Mouse (Mus musculus) heart, embryonic 11.5 days (tissue): ENCODE data around the gene Mmd. TPM values are rescaled to one million over a fixed set of nuclear protein-coding genes. Genes with fewer than 3 reads are reported as not detected.

Experiments used
- ATAC-seq: fragments of 200-750 bp; cut with Nextera tagmentation; replicated peaks from 2 replicates; pipeline ENCODE4 v1.8.0; 2017; ENCODE audit warnings: moderate library complexity; ENCODE audit not compliant: insufficient number of reproducible peaks, low FRiP score, low TSS enrichment
- H3K27ac ChIP-seq: fragments of 300-500 bp; sonication (generic); 2 replicates; pipeline ENCODE4 v1.5.1; 2014; ENCODE audit warnings: mild to moderate bottlenecking, low read depth, low read length
- H3K27me3 ChIP-seq: fragments of 300-500 bp; sonication (generic); 2 replicates; pipeline ENCODE4 v1.6.1; 2014; ENCODE audit warnings: mild to moderate bottlenecking, low read length, mixed read lengths; ENCODE audit not compliant: control insufficient read depth, insufficient read depth
- H3K36me3 ChIP-seq: fragments of 300-500 bp; sonication (generic); 2 replicates; pipeline ENCODE4 v1.6.1; 2014; ENCODE audit warnings: mild to moderate bottlenecking, low read length, moderate library complexity, mixed read lengths; ENCODE audit not compliant: control insufficient read depth, insufficient read depth
- H3K4me1 ChIP-seq: fragments of 300-500 bp; sonication (generic); 2 replicates; pipeline ENCODE4 v1.6.1; 2014; ENCODE audit warnings: low read length; ENCODE audit not compliant: control insufficient read depth, insufficient read depth
- H3K4me2 ChIP-seq: fragments of 300-500 bp; sonication (generic); 2 replicates; pipeline ENCODE4 v1.6.1; 2014; ENCODE audit warnings: mild to moderate bottlenecking, moderate library complexity
- H3K4me3 ChIP-seq: fragments of 300-500 bp; sonication (generic); 2 replicates; pipeline ENCODE4 v1.5.1; 2014; ENCODE audit warnings: low read depth, low read length
- H3K9ac ChIP-seq: fragments of 300-500 bp; sonication (generic); 2 replicates; pipeline ENCODE4 v1.6.1; 2014; ENCODE audit warnings: mild to moderate bottlenecking, low read depth, low read length, moderate library complexity
- H3K9me3 ChIP-seq: fragments of 300-500 bp; sonication (generic); replicated peaks from 2 replicates; pipeline ENCODE4 v1.6.1; 2016; ENCODE audit warnings: low read length; ENCODE audit not compliant: control insufficient read depth
- WGBS: fragments of 180-500 bp; shearing (Covaris S2); extraction: QIAGEN DNeasy Blood & Tissue Kit; methylation state at CpG from one replicate; pipeline ENCODE4 v1.1.7; 2014; ENCODE audit not compliant: insufficient replicate concordance; 5-methylcytosine and 5-hydroxymethylcytosine counted together
- polyA plus RNA-seq: library from polyadenylated mRNA; unstranded; fragments of >200 nt; fragmentation: Nextera tagmentation; extraction: Ambion mirVana; gene quantifications from 2 replicates; pipeline ENCODE4 v1.2.1, GENCODE M21; 2014

Gene Mmd
- polyA plus RNA-seq, 1 experiment from 2014 or later: 76.1 TPM

GRCm38 (mm10) chr11:90283601-90284000 lies 34.3 kb downstream of the Mmd start:
- H3K27me3 ChIP-seq: no peaks in the 10 kb centered on the region
- no peak for ATAC-seq

GRCm38 (mm10) chr11:90284079-90284478 lies 34.8 kb downstream of the Mmd start:
- H3K27ac ChIP-seq: no peak overlapping the region

More at GRCm38 (mm10) chr11:90283601-90284000, 34.3 kb downstream of the Mmd start:
- Histone ChIP-seq H3K36me3 (no peaks in the 10 kb centered on the region), H3K4me1 (no peaks in the 10 kb centered on the region), H3K9ac (no peak overlapping the region), H3K9me3 (no peaks in the 10 kb centered on the region), H3K4me3 (no peak overlapping the region), H3K27ac (no peak overlapping the region), H3K4me2 (no peak overlapping the region)
- 68% methylated on average over 6 of the region's 6 CpGs for WGBS

GRCm38 (mm10) chr11:90284623-90285022 lies 35.4 kb downstream of the Mmd start:
- Histone ChIP-seq H3K4me3 (no peak overlapping the region), H3K27me3 (no peaks in the 10 kb centered on the region), H3K4me1 (no peaks in the 10 kb centered on the region), H3K9me3 (no peaks in the 10 kb centered on the region), H3K27ac (no peak overlapping the region), H3K36me3 (no peaks in the 10 kb centered on the region), H3K9ac (no peak overlapping the region), H3K4me2 (no peak overlapping the region)
- ATAC-seq: no peak
- WGBS: 54% methylated on average over 4 of the region's 4 CpGs

More at GRCm38 (mm10) chr11:90284079-90284478, 34.8 kb downstream of the Mmd start:
- Histone ChIP-seq H3K36me3 (no peaks in the 10 kb centered on the region), H3K4me3 (no peak overlapping the region), H3K27me3 (no peaks in the 10 kb centered on the region), H3K9me3 (no peaks in the 10 kb centered on the region), H3K4me2 (no peak overlapping the region), H3K9ac (no peak overlapping the region), H3K4me1 (no peaks in the 10 kb centered on the region)
- WGBS: 56% methylated on average over 2 of the region's 2 CpGs
- ATAC-seq: no peak

DNA sequence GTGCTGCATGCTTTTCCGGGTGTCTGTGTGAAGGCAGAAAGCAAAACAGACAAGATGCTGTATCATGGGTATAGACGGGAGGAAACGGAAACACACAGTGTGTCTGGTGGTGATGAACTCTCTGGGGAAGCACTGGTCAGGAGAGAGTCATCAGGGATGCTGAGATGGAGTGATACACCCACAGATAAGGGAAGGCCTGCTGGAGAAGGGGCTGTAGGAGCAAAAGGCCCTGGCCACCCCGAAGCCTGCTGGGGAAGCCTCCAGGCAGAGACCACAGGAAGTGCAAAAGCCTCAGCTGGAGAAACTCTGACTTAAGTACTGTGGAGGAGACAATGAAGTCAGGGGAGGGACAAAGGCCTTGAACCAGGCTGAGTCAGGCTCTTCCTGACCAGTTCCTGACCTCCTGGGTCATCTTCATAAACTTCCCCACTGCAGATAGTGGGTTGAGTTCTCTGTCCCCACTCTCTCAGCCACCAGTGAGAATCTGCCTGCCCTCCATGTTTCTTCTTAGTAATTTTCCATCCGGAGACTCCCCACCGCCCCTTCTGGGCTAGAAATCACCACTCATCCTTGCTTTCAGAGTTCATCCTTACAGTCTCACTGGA lies 37.4 kb downstream of the Mmd start:
- Histone ChIP-seq H3K4me3 (no peak overlapping the region), H3K27me3 (no peaks in the 10 kb centered on the region), H3K27ac (no peak overlapping the region), H3K9ac (no peak overlapping the region), H3K36me3 (no peaks in the 10 kb centered on the region), H3K9me3 (no peaks in the 10 kb centered on the region), H3K4me1 (no peaks in the 10 kb centered on the region), H3K4me2 (no peak overlapping the region)
- 68% methylated on average over 6 of the region's 6 CpGs for WGBS
- no peak for ATAC-seq

DNA sequence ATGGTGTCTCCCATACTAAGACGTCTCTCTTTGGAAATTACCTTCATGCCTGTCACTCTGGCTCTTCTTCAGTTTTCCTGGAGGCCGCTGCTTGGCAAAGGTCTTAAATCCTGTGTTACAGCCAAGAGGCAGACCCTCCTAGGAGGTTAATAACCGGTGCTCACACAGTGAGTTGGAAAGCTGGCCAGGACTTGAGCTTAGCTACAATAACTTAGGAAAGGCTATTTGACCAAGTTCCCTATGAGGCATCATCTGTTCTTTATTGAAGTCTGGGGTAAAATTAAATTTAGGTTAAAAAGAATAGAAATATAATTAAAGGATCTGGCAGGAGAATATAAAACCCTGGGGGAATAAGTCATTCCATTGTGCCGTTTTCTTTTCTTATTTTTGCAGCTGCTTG lies 41.9 kb downstream of the Mmd start:
- Histone ChIP-seq H3K4me2 (no peak overlapping the region), H3K36me3 (no peaks in the 10 kb centered on the region), H3K4me1 (no peaks in the 10 kb centered on the region), H3K4me3 (no peak overlapping the region), H3K27ac (no peak overlapping the region), H3K9me3 (no peaks in the 10 kb centered on the region), H3K27me3 (no peaks in the 10 kb centered on the region), H3K9ac (no peak overlapping the region)
- no peak for ATAC-seq
- WGBS: 77% methylated on average over 4 of the region's 4 CpGs

DNA sequence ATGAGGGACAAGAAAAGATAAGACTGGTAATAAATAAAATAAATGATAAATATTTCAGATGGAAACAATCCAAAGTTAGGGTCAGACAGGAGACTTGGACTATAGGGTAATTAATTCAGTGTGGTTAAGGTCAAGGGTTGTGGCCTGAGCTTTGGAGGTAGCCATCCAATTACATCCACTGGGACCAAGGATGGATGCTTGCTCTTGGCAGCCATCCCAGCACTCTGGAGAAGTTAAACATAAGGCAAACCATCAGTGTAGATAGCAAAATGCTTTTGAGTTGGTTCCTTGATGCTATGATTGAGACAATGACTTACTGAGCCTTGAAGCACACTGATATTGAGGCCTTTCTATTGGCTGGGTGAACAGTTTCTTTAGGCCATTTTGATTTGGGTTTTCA lies 43.5 kb downstream of the Mmd start:
- ATAC-seq: no peak
- Histone ChIP-seq H3K9me3 (no peaks in the 10 kb centered on the region), H3K36me3 (no peaks in the 10 kb centered on the region), H3K27ac (no peak overlapping the region), H3K4me2 (no peak overlapping the region), H3K4me1 (no peaks in the 10 kb centered on the region), H3K4me3 (no peak overlapping the region), H3K9ac (no peak overlapping the region), H3K27me3 (no peaks in the 10 kb centered on the region)

GRCm38 (mm10) chr11:90294622-90295021 lies 45.4 kb downstream of the Mmd start:
- Histone ChIP-seq H3K27ac (no peak overlapping the region), H3K9me3 (no peaks in the 10 kb centered on the region), H3K36me3 (no peaks in the 10 kb centered on the region), H3K27me3 (no peaks in the 10 kb centered on the region), H3K4me2 (no peak overlapping the region), H3K4me1 (no peaks in the 10 kb centered on the region), H3K9ac (no peak overlapping the region), H3K4me3 (no peak overlapping the region)
- 87% methylated on average over 2 of the region's 2 CpGs for WGBS
- no peak for ATAC-seq

DNA sequence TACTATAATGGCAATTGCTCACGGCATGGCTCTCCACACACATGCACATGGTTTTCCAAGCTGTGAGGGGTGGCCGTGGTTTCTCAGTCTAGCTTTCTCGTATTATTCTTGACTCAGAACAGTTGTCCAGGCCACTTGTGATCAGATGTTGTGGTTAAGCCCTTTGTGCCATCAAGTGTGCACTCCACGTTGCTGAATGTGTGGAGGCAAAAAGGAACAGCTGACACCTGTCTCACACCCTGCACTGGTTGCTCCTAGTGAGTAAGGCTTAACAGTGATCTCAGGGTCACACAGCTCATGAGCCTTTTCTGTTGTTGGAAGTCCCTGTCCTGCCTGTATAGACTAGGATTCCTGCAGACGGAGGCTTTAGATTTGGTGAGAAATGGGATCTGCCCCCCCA lies 56.8 kb downstream of the Mmd start:
- 87% methylated on average over 5 of the region's 5 CpGs for WGBS
- Histone ChIP-seq H3K4me1 (no peaks in the 10 kb centered on the region), H3K27me3 (no peaks in the 10 kb centered on the region), H3K4me3 (no peak overlapping the region), H3K9ac (no peak overlapping the region), H3K4me2 (no peak overlapping the region), H3K9me3 (no peaks in the 10 kb centered on the region), H3K36me3 (no peaks in the 10 kb centered on the region), H3K27ac (no peak overlapping the region)
- ATAC-seq: no peak

GRCm38 (mm10) chr11:90306993-90307392 lies 57.7 kb downstream of the Mmd start:
- Histone ChIP-seq H3K36me3 (no peaks in the 10 kb centered on the region), H3K27ac (no peak overlapping the region), H3K9ac (no peak overlapping the region), H3K27me3 (no peaks in the 10 kb centered on the region), H3K4me1 (no peaks in the 10 kb centered on the region), H3K9me3 (no peaks in the 10 kb centered on the region), H3K4me3 (no peak overlapping the region), H3K4me2 (no peak overlapping the region)
- whole genome bisulfite sequencing: 61% methylated on average over 6 of the region's 6 CpGs
- ATAC-seq: no peak
